9 mouse cellular contexts compared by ENCODE assay signal in the genomic region with DNA sequence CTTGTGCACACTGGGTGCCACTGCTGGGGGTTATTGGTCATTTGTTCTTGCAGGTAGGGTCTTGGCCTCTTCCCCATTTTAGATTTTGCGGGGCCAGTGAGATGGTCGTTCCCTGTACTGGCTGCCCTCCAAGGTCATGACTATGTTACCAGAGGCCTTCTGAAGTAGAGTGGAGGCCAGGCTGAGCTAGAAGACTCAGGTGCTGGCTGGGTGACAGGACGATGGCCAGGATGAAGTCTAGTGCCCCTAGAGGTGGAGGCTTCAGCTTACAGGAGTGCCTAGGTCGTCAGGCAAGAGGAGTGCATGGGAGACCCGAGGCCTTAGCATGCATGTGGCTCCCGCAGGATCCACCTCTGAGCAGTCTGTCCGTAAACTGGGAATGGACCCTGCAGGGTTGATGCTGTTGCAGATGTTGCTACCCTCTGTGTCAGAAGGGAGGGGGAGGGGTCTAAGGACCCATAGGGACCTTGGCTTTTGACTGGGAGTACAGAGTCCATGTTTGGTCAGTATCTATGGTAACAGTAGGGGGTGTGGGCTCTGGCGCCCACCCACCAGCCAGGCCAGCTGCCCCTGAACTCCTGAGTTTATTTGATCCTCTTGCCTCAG. TPM values are rescaled to one million over a fixed set of nuclear protein-coding genes. Genes with fewer than 3 reads are reported as not detected.
DNase-seq lines count a peak whose midpoint lies in the region; ATAC-seq and TF ChIP-seq lines count a peak whose summit lies in the region.
"Had no signal": no experiment of that assay in that cellular context is flagged by ENCODE, and none has a peak within 500 bp of the region (broad histone marks: within the 10 kb centered on the region; RNA-seq: fewer than 3 reads in every experiment).

No protein-coding gene starts in this region.

- dilution Hi-C loops in CH12.LX (cut with MboI; ENCODE audit: extremely low pct_ligation_motif_present, extremely low pct_unique_long_range_greater_than_20kb, low sequenced_read_pairs), result no loop called here

- TF ChIP-seq POLR2A in kidney, adult 2 months (IDR thresholded peaks at IDR 0.05; ENCODE audit: low read depth, low read length), result no peak
- TF ChIP-seq POLR2A in CH12.LX (IDR thresholded peaks at IDR 0.05; ENCODE audit: low read depth, low read length), result 0 out of 2 replicates have a peak, but pooled peaks have one; percentile 15
- no peak for TF ChIP-seq POLR2A in bone marrow, adult 2 months (IDR thresholded peaks at IDR 0.05; ENCODE audit: borderline replicate concordance, control insufficient read depth, low read depth, low read length)

- no peak for TF ChIP-seq RAD21 in CH12.LX (IDR thresholded peaks at IDR 0.05; ENCODE audit: low read depth, low read length)

- H3K4me3 ChIP-seq in kidney, adult 2 months (ENCODE audit: insufficient read depth, low read depth, low read length), result no peak overlapping the region
- no peak overlapping the region for H3K4me3 ChIP-seq in CH12.LX (replicated peaks in 1 of 3; ENCODE audit: low read depth in 2 of 3, low read length in 2 of 3, poor library complexity in 1 of 3)
- no peak overlapping the region for H3K4me3 ChIP-seq in bone marrow, adult 2 months (replicated peaks; ENCODE audit: control insufficient read depth, low read depth, low read length)
- no peak overlapping the region for H3K4me3 ChIP-seq in liver, embryonic 12.5 days
- no peak overlapping the region for H3K4me3 ChIP-seq in midbrain, embryonic 15.5 days
- H3K4me3 ChIP-seq: heart, embryonic 13.5 days had no signal

- TF ChIP-seq EP300 in CH12.LX (IDR thresholded peaks at IDR 0.05; ENCODE audit: low read length), result no peak

- no peaks in the 10 kb centered on the region for H3K9me3 ChIP-seq in CH12.LX (replicated peaks; ENCODE audit: low read length)
- no peaks in the 10 kb centered on the region for H3K9me3 ChIP-seq in liver, embryonic 12.5 days (replicated peaks)
- H3K9me3 ChIP-seq in midbrain, embryonic 15.5 days, result no peaks in the 10 kb centered on the region
- H3K9me3 ChIP-seq: heart, embryonic 13.5 days had no signal

- 0 out of 2 replicates have a peak, but pooled peaks cover 7% of the 10 kb centered on the region for H3K4me1 ChIP-seq in kidney, adult 2 months (ENCODE audit: control insufficient read depth, insufficient read depth, low read length)
- H3K4me1 ChIP-seq in CH12.LX (ENCODE audit: control insufficient read depth in 1 of 2, insufficient read depth in 2 of 2), result peaks cover 21 to 53% of the 10 kb centered on the region in 2 experiments
- H3K4me1 ChIP-seq in bone marrow, adult 2 months (ENCODE audit: control insufficient read depth, insufficient read depth, low read length), result peaks cover 3% of the 10 kb centered on the region; the same call in 1 of the 2 replicates
- peaks cover 99% of the 10 kb centered on the region for H3K4me1 ChIP-seq in liver, embryonic 12.5 days
- H3K4me1 ChIP-seq in midbrain, embryonic 15.5 days, result peaks cover 34% of the 10 kb centered on the region

- H3K36me3 ChIP-seq in kidney, adult 2 months (ENCODE audit: control insufficient read depth, insufficient read depth, low read length), result no peaks in the 10 kb centered on the region
- peaks cover 4 to 76% of the 10 kb centered on the region in 2 experiments for H3K36me3 ChIP-seq in CH12.LX (replicated peaks in 1 of 2; ENCODE audit: control insufficient read depth in 1 of 2, insufficient read depth in 1 of 2, low read length in 1 of 2)
- peaks cover 43% of the 10 kb centered on the region for H3K36me3 ChIP-seq in liver, embryonic 12.5 days
- H3K36me3 ChIP-seq in midbrain, embryonic 15.5 days (replicated peaks), result no peaks in the 10 kb centered on the region

- DNase-seq in kidney, adult 2 months, result peak; percentile 52
- no peak for DNase-seq in kidney, adult 18-20 months
- peak; percentile 40 for DNase-seq in CH12.LX (ENCODE audit: extremely low read depth)
- DNase-seq in layer of hippocampus, postnatal 10 days (ENCODE audit: low spot score in 2 of 2), result no peak
- DNase-seq in heart, postnatal 4 days, result no peak

- peak; percentile 53 for TF ChIP-seq CTCF in kidney, adult 2 months (conservative IDR thresholded peaks at IDR 0.05; ENCODE audit: insufficient read depth, insufficient read length, low read depth, low read length)
- peak; percentile 12 to 55; a peak in 2 of 4 replicates for TF ChIP-seq CTCF in CH12.LX (conservative IDR thresholded peaks at IDR 0.05 in 1 of 2, IDR thresholded peaks at IDR 0.05 in 1 of 2; ENCODE audit: low read depth in 2 of 2, low read length in 2 of 2)
- TF ChIP-seq CTCF in bone marrow, adult 2 months (IDR thresholded peaks at IDR 0.05; ENCODE audit: control insufficient read depth, insufficient read depth, low read length), result peak; percentile 59

- no peak overlapping the region for H3K9ac ChIP-seq in CH12.LX (ENCODE audit: insufficient read depth, low read depth)
- no peak overlapping the region for H3K9ac ChIP-seq in liver, embryonic 12.5 days
- no peak overlapping the region for H3K9ac ChIP-seq in midbrain, embryonic 15.5 days
- H3K9ac ChIP-seq: heart, embryonic 13.5 days had no signal

- in situ Hi-C loops in CH12.LX (cut with MboI; ENCODE audit: low pct_ligation_motif_present, low pct_unique_long_range_greater_than_20kb, low sequenced_read_pairs), result no loop called here

- 70% methylated on average over 8 of the region's 8 CpGs for WGBS in kidney, adult 2 months
- 68% methylated on average over 8 of the region's 8 CpGs for WGBS in bone marrow, adult 2 months
- WGBS in liver, embryonic 12.5 days (ENCODE audit: insufficient replicate concordance), result 76% methylated on average over 8 of the region's 8 CpGs
- WGBS in midbrain, embryonic 15.5 days, result 83% methylated on average over 8 of the region's 8 CpGs

- no peaks in the 10 kb centered on the region for H3K27me3 ChIP-seq in kidney, adult 2 months (replicated peaks; ENCODE audit: control insufficient read depth, insufficient read depth, low read length)
- no peaks in the 10 kb centered on the region for H3K27me3 ChIP-seq in CH12.LX (replicated peaks)
- H3K27me3 ChIP-seq in liver, embryonic 12.5 days (replicated peaks), result no peaks in the 10 kb centered on the region
- no peaks in the 10 kb centered on the region for H3K27me3 ChIP-seq in midbrain, embryonic 15.5 days (replicated peaks)
- H3K27me3 ChIP-seq: heart, embryonic 13.5 days had no signal

- H3K4me2 ChIP-seq in CH12.LX (ENCODE audit: insufficient read depth, low read depth, poor library complexity, severe bottlenecking), result no peak overlapping the region
- H3K4me2 ChIP-seq in liver, embryonic 12.5 days, result no peak overlapping the region
- H3K4me2 ChIP-seq in midbrain, embryonic 15.5 days, result no peak overlapping the region
- H3K4me2 ChIP-seq: heart, embryonic 13.5 days had no signal

- no peak overlapping the region for H3K27ac ChIP-seq in kidney, adult 2 months (ENCODE audit: insufficient read depth, low read depth, low read length)
- H3K27ac ChIP-seq in CH12.LX (ENCODE audit: insufficient read depth, low read depth), result no peak overlapping the region
- no peak overlapping the region for H3K27ac ChIP-seq in bone marrow, adult 2 months (ENCODE audit: control insufficient read depth, insufficient read depth, low read depth, low read length, poor library complexity)
- H3K27ac ChIP-seq in liver, embryonic 12.5 days, result peak overlapping the region; percentile 62
- no peak overlapping the region for H3K27ac ChIP-seq in midbrain, embryonic 15.5 days
- H3K27ac ChIP-seq: heart, embryonic 13.5 days had no signal

- no peak for ATAC-seq in liver, embryonic 12.5 days
- ATAC-seq in midbrain, embryonic 15.5 days (replicated peaks), result no peak

- H3K79me2 ChIP-seq in CH12.LX (replicated peaks; ENCODE audit: control insufficient read depth, extremely low read depth, insufficient read depth, poor library complexity, severe bottlenecking), result peaks cover 57% of the 10 kb centered on the region

RNA-seq across cellular contexts. Expression of a gene that starts 5.9 kb away (rescaled TPM):
- polyA plus RNA-seq in kidney, adult 2 months (2012; rRNA removed), result 39.0 and 44.4 TPM in 2 replicates
- total RNA-seq in CH12.LX (2012; rRNA removed) (29.5 and 39.4 TPM in 2 replicates), CH12.LX (2014; rRNA removed) (11.5 and 12.7 TPM in 2 replicates)
- polyA plus RNA-seq in CH12.LX (2012; ENCODE audit: insufficient read length, low read depth), result 68.6 and 76.7 TPM in 2 replicates
- 17.9 and 20.9 TPM in 2 replicates for polyA plus RNA-seq in bone marrow, adult 2 months (2011; ENCODE audit: insufficient read depth, insufficient read length, low replicate concordance, missing spikeins)
- polyA plus RNA-seq in liver, embryonic 12.5 days (2016; fragmentation: Nextera tagmentation; extraction: Ambion mirVana), result 7.2 and 7.7 TPM in 2 replicates
- total RNA-seq in layer of hippocampus, postnatal 10 days (2021), result 10 to 100 TPM; 87.3 to 89.5 TPM
- 10 to 100 TPM; 55.2 to 61.3 TPM for total RNA-seq in heart, postnatal 4 days (2021)
- polyA plus RNA-seq in midbrain, embryonic 15.5 days (2015; fragmentation: Nextera tagmentation; extraction: Ambion mirVana), result 17.2 and 18.1 TPM in 2 replicates

RNA-seq across cellular contexts. Expression of a gene that starts 29.6 kb away (rescaled TPM):
- 0.16 and 0.46 TPM in 2 replicates for polyA plus RNA-seq in kidney, adult 2 months (2012; rRNA removed)
- total RNA-seq in CH12.LX (2012; rRNA removed) (0.21 and 0.55 TPM in 2 replicates), CH12.LX (2014; rRNA removed) (not detected in 2 replicates)
- not detected in 2 replicates for polyA plus RNA-seq in CH12.LX (2012; ENCODE audit: insufficient read length, low read depth)
- polyA plus RNA-seq in bone marrow, adult 2 months (2011; ENCODE audit: insufficient read depth, insufficient read length, low replicate concordance, missing spikeins), result 1.3 and 3.0 TPM in 2 replicates
- polyA plus RNA-seq in liver, embryonic 12.5 days (2016; fragmentation: Nextera tagmentation; extraction: Ambion mirVana), result not detected in 2 replicates
- under 1 TPM; 0.45 to 0.64 TPM for total RNA-seq in layer of hippocampus, postnatal 10 days (2021)
- total RNA-seq in heart, postnatal 4 days (2021), result under 1 TPM in 1 of 2 experiments, not detected in 1; 0.29 TPM
- 0.40 TPM in 1 of 2 replicates, not detected in the other for polyA plus RNA-seq in midbrain, embryonic 15.5 days (2015; fragmentation: Nextera tagmentation; extraction: Ambion mirVana)
- polyA plus RNA-seq: heart, embryonic 13.5 days had no signal

RNA-seq across cellular contexts. Expression of a gene that starts 36.1 kb away (rescaled TPM):
- 221 and 233 TPM in 2 replicates for polyA plus RNA-seq in kidney, adult 2 months (2012; rRNA removed)
- total RNA-seq in CH12.LX (2012; rRNA removed) (6.8 and 7.7 TPM in 2 replicates), CH12.LX (2014; rRNA removed) (0.16 TPM in 1 of 2 replicates, not detected in the other)
- 0.89 and 1.9 TPM in 2 replicates for polyA plus RNA-seq in CH12.LX (2012; ENCODE audit: insufficient read length, low read depth)
- 23.6 and 24.6 TPM in 2 replicates for polyA plus RNA-seq in bone marrow, adult 2 months (2011; ENCODE audit: insufficient read depth, insufficient read length, low replicate concordance, missing spikeins)
- polyA plus RNA-seq in liver, embryonic 12.5 days (2016; fragmentation: Nextera tagmentation; extraction: Ambion mirVana), result 52.1 and 53.5 TPM in 2 replicates
- 100 to 1,000 TPM; 179 to 183 TPM for total RNA-seq in layer of hippocampus, postnatal 10 days (2021)
- 1,000 to 10,000 TPM; 1,189 to 1,285 TPM for total RNA-seq in heart, postnatal 4 days (2021)
- 370 and 393 TPM in 2 replicates for polyA plus RNA-seq in midbrain, embryonic 15.5 days (2015; fragmentation: Nextera tagmentation; extraction: Ambion mirVana)

RNA-seq across cellular contexts. Expression of a gene that starts 42.2 kb away (rescaled TPM):
- 195 and 229 TPM in 2 replicates for polyA plus RNA-seq in kidney, adult 2 months (2012; rRNA removed)
- total RNA-seq in CH12.LX (2012; rRNA removed), result 61.5 and 77.2 TPM in 2 replicates
- total RNA-seq in CH12.LX (2014; rRNA removed), result 1.6 and 2.0 TPM in 2 replicates
- polyA plus RNA-seq in CH12.LX (2012; ENCODE audit: insufficient read length, low read depth), result 1.6 and 2.8 TPM in 2 replicates
- 166 and 201 TPM in 2 replicates for polyA plus RNA-seq in bone marrow, adult 2 months (2011; ENCODE audit: insufficient read depth, insufficient read length, low replicate concordance, missing spikeins)
- 96.9 and 99.8 TPM in 2 replicates for polyA plus RNA-seq in liver, embryonic 12.5 days (2016; fragmentation: Nextera tagmentation; extraction: Ambion mirVana)
- 10 to 100 TPM; 13.5 to 14.1 TPM for total RNA-seq in layer of hippocampus, postnatal 10 days (2021)
- 100 to 1,000 TPM; 301 to 312 TPM for total RNA-seq in heart, postnatal 4 days (2021)
- 23.7 and 27.3 TPM in 2 replicates for polyA plus RNA-seq in midbrain, embryonic 15.5 days (2015; fragmentation: Nextera tagmentation; extraction: Ambion mirVana)

RNA-seq across cellular contexts. Expression of a gene that starts 52.3 kb away (rescaled TPM):
- 1.0 and 1.3 TPM in 2 replicates for polyA plus RNA-seq in kidney, adult 2 months (2012; rRNA removed)
- 14.0 and 16.2 TPM in 2 replicates for total RNA-seq in CH12.LX (2012; rRNA removed)
- total RNA-seq in CH12.LX (2014; rRNA removed), result 5.4 and 6.4 TPM in 2 replicates
- 9.0 and 9.8 TPM in 2 replicates for polyA plus RNA-seq in CH12.LX (2012; ENCODE audit: insufficient read length, low read depth)
- 7.0 and 16.0 TPM in 2 replicates for polyA plus RNA-seq in bone marrow, adult 2 months (2011; ENCODE audit: insufficient read depth, insufficient read length, low replicate concordance, missing spikeins)
- 18.3 and 18.5 TPM in 2 replicates for polyA plus RNA-seq in liver, embryonic 12.5 days (2016; fragmentation: Nextera tagmentation; extraction: Ambion mirVana)
- 1 to 10 TPM; 3.0 to 3.3 TPM for total RNA-seq in layer of hippocampus, postnatal 10 days (2021)
- 10 to 100 TPM in 1 of 2 experiments, 1 to 10 TPM in 1; 9.4 to 10.3 TPM for total RNA-seq in heart, postnatal 4 days (2021)
- polyA plus RNA-seq in midbrain, embryonic 15.5 days (2015; fragmentation: Nextera tagmentation; extraction: Ambion mirVana), result 12.7 and 16.3 TPM in 2 replicates

Comparison
In these comparisons a context has a peak if more than half of its experiments do, and no peak if none do; other contexts are left out.
1. DNase-seq: peak in kidney, adult 2 months (single experiment) and CH12.LX (single experiment); none in kidney, adult 18-20 months (single experiment), layer of hippocampus, postnatal 10 days (0 of 2) and heart, postnatal 4 days (single experiment).
2. Peak in every context shown above with its lines, with median percentiles within 50 percentile points of each other: CTCF ChIP-seq.